Mouse (Mus musculus) myocyte (in vitro differentiated cells): Measurements from ENCODE around the gene Ppp3ca.

Experiments
- CEBPB ChIP-seq: IDR thresholded peaks from 2 replicates; pipeline ENCODE4 v1.6.1; 2011; ENCODE audit warnings: mild to moderate bottlenecking, moderate library complexity; ENCODE audit not compliant: poor library complexity, insufficient read depth, severe bottlenecking
- E2F4 ChIP-seq: IDR thresholded peaks from one replicate; pipeline ENCODE4 v1.6.1; 2011; ENCODE audit warnings: mild to moderate bottlenecking, control low read depth, moderate library complexity; ENCODE audit not compliant: insufficient read depth
- MAX ChIP-seq: IDR thresholded peaks from one replicate; pipeline ENCODE4 v1.6.1; 2011; ENCODE audit warnings: low read depth, mild to moderate bottlenecking, control low read depth
- MYOD1 ChIP-seq, 3 experiments: IDR thresholded peaks; one replicate each; pipeline ENCODE4 v1.6.1; 2011; ENCODE audit warnings: control low read depth in 2 of 3, low read depth in 2 of 3, mild to moderate bottlenecking in 2 of 3, moderate library complexity in 1 of 3; ENCODE audit not compliant: insufficient read length in 2 of 3, control insufficient read depth in 1 of 3
- MYOG ChIP-seq, 3 experiments: IDR thresholded peaks; one replicate each; pipeline ENCODE4 v1.6.1; 2011; ENCODE audit warnings: control low read depth in 2 of 3, low read depth in 2 of 3, mild to moderate bottlenecking in 2 of 3; ENCODE audit not compliant: insufficient read length in 2 of 3, control insufficient read depth in 1 of 3, insufficient read depth in 1 of 3
- POLR2A ChIP-seq: IDR thresholded peaks from one replicate; pipeline ENCODE4 v1.6.1; 2011; ENCODE audit warnings: low read depth, mild to moderate bottlenecking, control low read depth, moderate library complexity; ENCODE audit not compliant: insufficient read length
- POLR2AphosphoS2 ChIP-seq: IDR thresholded peaks from one replicate; pipeline ENCODE4 v1.6.1; 2011; ENCODE audit warnings: low read depth, control low read depth; ENCODE audit not compliant: insufficient read length
- REST ChIP-seq: IDR thresholded peaks from one replicate; pipeline ENCODE4 v1.6.1; 2011; ENCODE audit warnings: mild to moderate bottlenecking, control low read depth, moderate library complexity; ENCODE audit not compliant: insufficient read depth, insufficient read length
- SRF ChIP-seq: IDR thresholded peaks from one replicate; pipeline ENCODE4 v1.6.1; 2011; ENCODE audit warnings: low read depth; ENCODE audit not compliant: control insufficient read depth, insufficient read length
- TCF12 ChIP-seq: IDR thresholded peaks from one replicate; pipeline ENCODE4 v1.6.1; 2011; ENCODE audit warnings: mild to moderate bottlenecking, control low read depth; ENCODE audit not compliant: poor library complexity, insufficient read depth, severe bottlenecking
- TCF3 ChIP-seq: IDR thresholded peaks from one replicate; pipeline ENCODE4 v1.6.1; 2011; ENCODE audit warnings: low read depth, control low read depth; ENCODE audit not compliant: insufficient read length
- USF1 ChIP-seq: IDR thresholded peaks from one replicate; pipeline ENCODE4 v1.6.1; 2011; ENCODE audit warnings: low read depth, mild to moderate bottlenecking, control low read depth, moderate library complexity

GRCm38 (mm10) chr3:136771700-136772099, 101.8 kb downstream of the Ppp3ca start:
- TF ChIP-seq MAX (no peak), CEBPB (no peak), TCF12 (no peak), POLR2AphosphoS2 (no peak), E2F4 (no peak), SRF (no peak), POLR2A (no peak), TCF3 (no peak), MYOD1 (IDR thresholded peaks at IDR 0.05; ENCODE audit: control insufficient read depth in 1 of 3, insufficient read length in 2 of 3, low read depth in 2 of 3) (no peak), USF1 (no peak), MYOG (IDR thresholded peaks at IDR 0.05; ENCODE audit: control insufficient read depth in 1 of 3, insufficient read depth in 1 of 3, insufficient read length in 2 of 3, low read depth in 2 of 3) (no peak), REST (no peak)
